Mouse (Mus musculus) adrenal gland, adult (tissue): ENCODE measurements around the gene Arhgap31.

Experiments
- DNase-seq, 2 experiments: peaks; one replicate each; pipeline ENCODE4 v3.0.0; 2022 to 2023; ENCODE audit warnings: low spot score in 1 of 2; ENCODE audit not compliant: inconsistent age in 2 of 2

The Arhgap31 gene

GRCm38 (mm10) chr16:38555988-38556387, 157.1 kb downstream of the Arhgap31 start:
- no peak for DNase-seq

GRCm38 (mm10) chr16:38549479-38550396, 163.3 kb downstream of the Arhgap31 start, which contains the start of gene Poglut1:
Gene Poglut1 (minus strand): TSS chr16:38550258.
- DNase-seq = peak; percentile 83 to 92
